Comparison of ENCODE assay signal across 25 mouse cellular contexts in the genomic region with DNA sequence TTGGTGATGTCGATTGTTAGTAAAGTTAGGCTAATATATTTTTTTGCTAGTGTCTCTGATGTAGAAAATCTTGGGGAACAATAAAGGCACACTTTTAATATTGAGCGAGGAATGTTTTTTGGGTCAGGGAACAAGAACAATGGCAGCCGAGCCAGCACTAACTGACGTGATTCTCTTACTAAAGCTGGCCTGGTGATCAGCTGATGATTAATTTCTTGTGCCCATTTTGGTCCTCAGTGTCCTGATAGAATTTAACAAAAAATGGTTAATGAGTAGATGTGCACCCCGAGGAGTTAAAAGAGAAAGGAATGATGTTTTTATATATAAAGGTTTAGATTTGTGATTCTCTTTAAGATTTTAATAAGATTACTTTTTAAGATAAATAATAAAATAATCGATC.
DNase-seq lines count a peak whose midpoint lies in the region; ATAC-seq and TF ChIP-seq lines count a peak whose summit lies in the region.
"Had no signal": no experiment of that assay in that cellular context is flagged by ENCODE, and none has a peak within 500 bp of the region (broad histone marks: within the 10 kb centered on the region; RNA-seq: fewer than 3 reads in every experiment).

No protein-coding gene starts in this region.

- ATAC-seq in kidney, embryonic 15.5 days (replicated peaks; ENCODE audit: low FRiP score): 0 out of 2 replicates have a peak, but pooled peaks have one; percentile 55
- ATAC-seq: activated CD4-positive, CD25-positive, alpha-beta regulatory T cell, adult 4 months; forebrain, embryonic 14.5 days; forebrain, embryonic 16.5 days had no signal

- whole genome bisulfite sequencing in kidney, adult 2 months: 40% methylated on average over 6 of the region's 6 CpGs
- WGBS in kidney, embryonic 15.5 days: 75% methylated on average over 6 of the region's 6 CpGs

- no peaks in the 10 kb centered on the region for H3K36me3 ChIP-seq in kidney, adult 2 months (ENCODE audit: control insufficient read depth, insufficient read depth, low read length)
- no peaks in the 10 kb centered on the region for H3K36me3 ChIP-seq in kidney, embryonic 15.5 days
- H3K36me3 ChIP-seq: embryonic facial prominence, embryonic 13.5 days; embryonic facial prominence, embryonic 15.5 days; forebrain, embryonic 10.5 days; forebrain, embryonic 12.5 days had no signal

- no peaks in the 10 kb centered on the region for H3K9me3 ChIP-seq in kidney, embryonic 15.5 days (replicated peaks)
- H3K9me3 ChIP-seq: embryonic facial prominence, embryonic 13.5 days; embryonic facial prominence, embryonic 15.5 days; forebrain, embryonic 10.5 days; forebrain, embryonic 12.5 days had no signal

- DNase-seq in kidney, adult 2 months: peak; percentile 48
- DNase-seq in kidney, adult 18-20 months: no peak
- no peak for DNase-seq in kidney, postnatal 25 days
- peak; percentile 38 for DNase-seq in retina, embryonic 14.5 days (ENCODE audit: low spot score)
- DNase-seq in cerebellum, adult 8-10 months: no peak
- no peak for DNase-seq in right cerebral cortex, adult 2 months (ENCODE audit: low spot score in 2 of 2)
- DNase-seq: adrenal gland, adult 8-10 months; adrenal gland, postnatal 14 days; adrenal gland, postnatal 36 days; cerebellum, adult 11-12 months; cerebellum, adult 2 months; cerebellum, adult 9-11 months; cerebellum, postnatal 14 days; cerebellum, postnatal 36 days; embryo, embryonic 11 days had no signal

- H3K4me2 ChIP-seq in kidney, embryonic 15.5 days: 0 out of 2 replicates have a peak overlapping the region, but pooled peaks have one; percentile 14
- H3K4me2 ChIP-seq: embryonic facial prominence, embryonic 13.5 days; embryonic facial prominence, embryonic 15.5 days; forebrain, embryonic 12.5 days had no signal

- peaks cover 8% of the 10 kb centered on the region; the same call in 1 of the 2 replicates for H3K4me1 ChIP-seq in kidney, adult 2 months (ENCODE audit: control insufficient read depth, insufficient read depth, low read length)
- H3K4me1 ChIP-seq in kidney, embryonic 15.5 days: peaks cover 8% of the 10 kb centered on the region; the same call in 1 of the 2 replicates

- no peaks in the 10 kb centered on the region for H3K27me3 ChIP-seq in kidney, adult 2 months (replicated peaks; ENCODE audit: control insufficient read depth, insufficient read depth, low read length)
- no peaks in the 10 kb centered on the region for H3K27me3 ChIP-seq in kidney, embryonic 15.5 days
- H3K27me3 ChIP-seq: embryonic facial prominence, embryonic 13.5 days; embryonic facial prominence, embryonic 15.5 days; forebrain, embryonic 12.5 days; Patski had no signal

- H3K27ac ChIP-seq in kidney, adult 2 months (ENCODE audit: insufficient read depth, low read depth, low read length): no peak overlapping the region
- no peak overlapping the region for H3K27ac ChIP-seq in kidney, embryonic 15.5 days
- H3K27ac ChIP-seq: embryonic facial prominence, embryonic 13.5 days; embryonic facial prominence, embryonic 15.5 days; forebrain, embryonic 10.5 days; forebrain, embryonic 12.5 days had no signal

- H3K9ac ChIP-seq in kidney, embryonic 15.5 days: no peak overlapping the region
- H3K9ac ChIP-seq: embryonic facial prominence, embryonic 13.5 days; embryonic facial prominence, embryonic 15.5 days; forebrain, embryonic 12.5 days had no signal

- H3K4me3 ChIP-seq in kidney, adult 2 months (ENCODE audit: insufficient read depth, low read depth, low read length): no peak overlapping the region
- H3K4me3 ChIP-seq in kidney, embryonic 15.5 days (replicated peaks): no peak overlapping the region
- H3K4me3 ChIP-seq: embryonic facial prominence, embryonic 13.5 days; embryonic facial prominence, embryonic 15.5 days; erythroblast, embryonic 14.5 days; forebrain, embryonic 10.5 days; forebrain, embryonic 12.5 days had no signal

- TF ChIP-seq POLR2A in kidney, adult 2 months (IDR thresholded peaks at IDR 0.05; ENCODE audit: low read depth, low read length): no peak

- no peak for TF ChIP-seq CTCF in kidney, adult 2 months (conservative IDR thresholded peaks at IDR 0.05; ENCODE audit: insufficient read depth, insufficient read length, low read depth, low read length)

Comparison
In these comparisons a context has a peak if more than half of its experiments do, and no peak if none do; other contexts are left out.
1. DNase-seq: peak in kidney, adult 2 months (single experiment) and retina, embryonic 14.5 days (single experiment); none in kidney, adult 18-20 months (single experiment), kidney, postnatal 25 days (0 of 2), cerebellum, adult 8-10 months (single experiment) and right cerebral cortex, adult 2 months (0 of 2).